Mouse (Mus musculus) Patski (cell line): ENCODE results near the gene Sec22a. TPM values are rescaled to one million over a fixed set of nuclear protein-coding genes. Genes with fewer than 3 reads are reported as not detected.

Source experiments
- ATAC-seq: fragments of 100-300 bp; one replicate; pipeline ENCODE4 v1.8.0; 2021
- CTCF ChIA-PET: fragments of 350-600 bp; sonication (Branson Sonifier 250); formaldehyde crosslinking; loops from one replicate; lab custom pipeline; 2022; ENCODE audit warnings: inconsistent platforms; lab: Charles Lee
- POLR2A ChIA-PET: fragments of 350-600 bp; sonication (Branson Sonifier 250); formaldehyde crosslinking; loops from one replicate; lab custom pipeline; 2022; ENCODE audit warnings: antibody characterized with exemption, inconsistent platforms; lab: Charles Lee
- DNase-seq: peaks from one replicate; pipeline ENCODE4 v3.0.0-alpha.2; 2011; ENCODE audit warnings: low read depth, low spot score
- H3K27me3 ChIP-seq: fragments of 371-371 bp; one replicate; pipeline ENCODE4 v1.5.1; 2021
- CTCF ChIP-seq: fragments of 100-300 bp; IDR thresholded peaks from one replicate; pipeline ENCODE4 v1.5.1; 2021
- in situ Hi-C: fragments of 300-500 bp; cut with MboI; formaldehyde crosslinking; loops from 3 replicates; pipeline ENCODE4 v1.11.1; 2018; ENCODE audit warnings: low pct_unique_long_range_greater_than_20kb, mixed read lengths
- polyA plus RNA-seq: library from polyadenylated mRNA; unstranded; gene quantifications from one replicate; pipeline ENCODE4 v1.2.3, GENCODE M21; 2021

Gene Sec22a
- polyA plus RNA-seq, 1 experiment from 2014 or later, result 28.8 TPM

- DNase-seq, result no peak
- POLR2A ChIA-PET, result no interaction called here
- CTCF ChIA-PET, result no interaction called here
- in situ Hi-C loops, result no loop called here
- ATAC-seq, result no peak
- H3K27me3 ChIP-seq, result no peaks in the 10 kb centered on the region
- no peak for TF ChIP-seq CTCF
Measured at GRCm38 (mm10) chr16:35302441-35303280, 61.1 kb downstream of the Sec22a start.

GRCm38 (mm10) chr16:35300156-35300555, 63.6 kb downstream of the Sec22a start:
- ATAC-seq (no peak), DNase-seq (no peak)

DNA sequence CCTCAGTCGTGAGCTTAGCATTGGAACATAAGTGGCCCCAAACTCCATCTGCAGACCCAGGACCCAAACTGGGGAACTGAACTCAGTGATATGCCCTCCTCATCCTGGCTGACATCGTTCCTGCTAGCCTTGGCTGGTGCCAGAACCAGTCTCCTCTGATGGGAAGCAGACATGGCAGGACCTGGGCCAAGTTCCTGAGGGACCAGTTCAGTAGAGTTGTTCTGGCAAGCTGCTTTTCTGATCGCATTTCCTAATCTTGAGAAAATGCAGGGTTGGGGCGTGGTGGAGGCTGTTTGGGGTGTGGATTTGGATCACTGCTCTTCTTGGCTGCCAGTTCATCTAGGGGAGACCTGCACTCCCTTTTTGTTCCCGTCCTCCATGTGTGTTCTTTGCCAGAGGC, 65.9 kb downstream of the Sec22a start:
- CTCF ChIA-PET, result no interaction called here
- no peak for TF ChIP-seq CTCF
- POLR2A ChIA-PET, result no interaction called here
- DNase-seq, result no peak
- in situ Hi-C loops, result no loop called here
- H3K27me3 ChIP-seq, result peaks cover 14% of the 10 kb centered on the region
- no peak for ATAC-seq

More at GRCm38 (mm10) chr16:35300156-35300555, 63.6 kb downstream of the Sec22a start:
- ChIA-PET CTCF (no interaction called here), POLR2A (no interaction called here)
- H3K27me3 ChIP-seq, result no peaks in the 10 kb centered on the region
- no peak for TF ChIP-seq CTCF
- in situ Hi-C loops, result no loop called here

GRCm38 (mm10) chr16:35287244-35287643, 76.5 kb downstream of the Sec22a start:
- no peak for TF ChIP-seq CTCF
- DNase-seq (no peak), ATAC-seq (no peak)
- peaks cover 68% of the 10 kb centered on the region for H3K27me3 ChIP-seq
- ChIA-PET CTCF (no interaction called here), POLR2A (no interaction called here)
- in situ Hi-C loops, result no loop called here

- DNase-seq, result no peak
- no peak for TF ChIP-seq CTCF
- POLR2A ChIA-PET, result no interaction called here
- ATAC-seq, result no peak
- CTCF ChIA-PET, result no interaction called here
- H3K27me3 ChIP-seq, result peaks cover 70% of the 10 kb centered on the region
- in situ Hi-C loops, result no loop called here
Measured at GRCm38 (mm10) chr16:35285821-35286220, 77.9 kb downstream of the Sec22a start.

DNA sequence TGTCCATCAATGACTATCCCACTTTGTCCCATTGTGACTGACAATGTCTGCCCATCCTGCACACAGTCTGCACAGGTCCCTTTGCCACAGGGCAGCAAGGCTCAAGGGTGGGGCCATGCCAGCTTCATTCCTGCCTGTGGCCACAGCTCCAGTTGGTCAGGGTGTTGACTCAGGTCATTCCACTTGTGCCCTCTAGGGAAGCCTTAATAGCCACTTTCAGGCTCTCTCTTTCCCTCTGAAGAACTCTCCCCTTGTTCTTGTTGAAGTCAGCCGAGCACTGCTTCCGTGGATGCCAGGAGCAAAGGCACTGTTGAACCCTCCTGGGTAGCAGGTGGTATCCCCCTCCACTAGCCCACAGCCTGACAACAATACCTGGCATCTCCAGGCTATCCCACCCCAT, 81.3 kb downstream of the Sec22a start:
- POLR2A ChIA-PET, result no interaction called here
- in situ Hi-C loops, result no loop called here
- peaks cover 62% of the 10 kb centered on the region for H3K27me3 ChIP-seq
- no peak for TF ChIP-seq CTCF
- no peak for ATAC-seq
- DNase-seq, result no peak
- CTCF ChIA-PET, result no interaction called here

DNA sequence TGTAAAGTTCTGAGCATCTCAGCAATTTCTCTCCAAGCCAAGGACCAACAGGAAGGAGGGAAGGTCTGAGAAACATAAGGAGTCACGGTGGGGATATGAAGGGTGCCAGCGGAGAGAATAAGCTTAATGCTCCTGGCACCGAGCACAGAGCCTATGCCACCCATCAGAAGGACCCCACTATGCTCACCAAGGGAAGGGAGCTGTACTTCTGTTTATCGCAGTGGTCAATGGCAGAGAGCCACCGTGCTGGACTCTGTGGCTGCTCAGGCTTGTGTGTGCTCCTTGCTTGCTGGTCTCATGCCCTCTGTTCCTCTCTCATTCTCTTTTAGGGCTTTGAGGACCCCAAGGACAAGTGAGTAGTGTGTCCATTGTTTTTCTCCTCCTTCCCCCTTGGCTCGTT, 85.6 kb downstream of the Sec22a start:
- in situ Hi-C loops, result no loop called here
- CTCF ChIA-PET, result no interaction called here

DNA sequence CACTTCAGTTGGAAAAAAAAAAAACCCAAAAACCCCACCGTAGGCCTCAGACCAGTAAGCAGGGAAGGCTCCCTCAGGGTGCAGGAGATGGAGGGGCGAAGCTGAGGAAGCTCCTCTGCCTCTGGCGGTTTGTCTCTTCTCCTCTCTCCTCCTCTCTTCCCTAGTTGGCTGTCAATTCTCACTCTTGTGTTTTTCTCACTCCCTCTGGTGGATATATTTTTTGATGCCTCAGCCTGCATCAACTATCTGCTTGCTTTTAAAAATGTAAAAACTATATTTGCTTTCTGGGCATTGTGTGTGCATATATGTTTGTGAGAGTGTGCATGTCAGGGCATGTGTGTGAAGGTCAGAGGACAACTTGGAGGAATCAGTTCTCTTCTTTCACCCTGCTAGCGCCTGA, 91.3 kb downstream of the Sec22a start:
- in situ Hi-C loops, result loop anchor here (5.0 kb wide), 1 partner anchor 160 kb away; no protein-coding TSS in a partner anchor
- POLR2A ChIA-PET, result no interaction called here
- ATAC-seq (no peak), DNase-seq (no peak)
- no peak for TF ChIP-seq CTCF
- H3K27me3 ChIP-seq, result peaks cover 59% of the 10 kb centered on the region
- CTCF ChIA-PET, result no interaction called here

More for the DNA sequence above, 85.6 kb downstream of the Sec22a start:
- POLR2A ChIA-PET, result no interaction called here
- H3K27me3 ChIP-seq, result peaks cover 76% of the 10 kb centered on the region
- DNase-seq, result no peak
- no peak for TF ChIP-seq CTCF
- ATAC-seq, result no peak

DNA sequence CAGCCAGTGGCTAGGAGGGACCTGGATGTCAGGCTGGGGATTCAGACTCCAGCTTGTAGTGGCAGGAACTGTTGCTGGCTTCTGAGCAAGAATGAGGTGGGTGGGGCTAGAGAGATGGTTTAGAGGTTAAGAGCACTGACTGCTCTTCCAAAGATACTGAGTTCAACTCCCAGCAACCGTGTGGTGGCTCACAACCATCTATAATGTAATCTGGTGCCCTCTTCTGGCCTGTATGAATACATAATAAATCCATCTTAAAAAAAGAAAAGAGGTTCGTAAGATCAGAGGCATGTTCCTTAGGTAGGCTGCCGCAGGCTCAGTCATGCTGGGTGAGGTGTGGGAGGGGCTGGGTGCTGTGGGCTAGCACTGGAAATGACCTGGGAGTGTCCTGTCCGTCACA, 92.1 kb downstream of the Sec22a start:
- in situ Hi-C loops, result loop anchor here (5.0 kb wide), 1 partner anchor 159 kb away; no protein-coding TSS in a partner anchor
- DNase-seq, result no peak
- peaks cover 63% of the 10 kb centered on the region for H3K27me3 ChIP-seq
- POLR2A ChIA-PET, result no interaction called here
- CTCF ChIA-PET, result no interaction called here
- ATAC-seq, result no peak
- no peak for TF ChIP-seq CTCF

DNA sequence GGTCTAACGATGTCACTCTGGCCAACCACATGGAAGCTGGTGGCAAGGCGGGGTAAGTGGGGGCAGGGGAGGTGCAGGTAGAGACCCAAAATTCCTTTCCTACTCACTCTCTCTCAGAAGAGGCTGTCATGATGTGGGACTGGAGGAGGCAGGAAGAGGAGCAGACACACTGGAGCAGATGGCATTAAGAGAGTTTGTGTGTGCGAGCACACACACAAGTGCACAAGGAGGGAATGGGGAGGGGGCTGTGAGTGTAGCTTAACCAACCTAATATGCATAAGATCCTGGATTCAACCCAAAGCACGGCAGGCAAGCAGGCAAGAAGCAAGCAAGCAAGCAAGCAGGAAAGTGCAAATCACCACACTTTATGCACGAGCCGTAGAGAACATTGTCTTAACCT, 92.8 kb downstream of the Sec22a start:
- in situ Hi-C loops, result loop anchor here (5.0 kb wide), 1 partner anchor 159 kb away; no protein-coding TSS in a partner anchor
- no peak for ATAC-seq
- H3K27me3 ChIP-seq, result peaks cover 60% of the 10 kb centered on the region
- ChIA-PET CTCF (no interaction called here), POLR2A (no interaction called here)
- TF ChIP-seq CTCF, result no peak
- no peak for DNase-seq

DNA sequence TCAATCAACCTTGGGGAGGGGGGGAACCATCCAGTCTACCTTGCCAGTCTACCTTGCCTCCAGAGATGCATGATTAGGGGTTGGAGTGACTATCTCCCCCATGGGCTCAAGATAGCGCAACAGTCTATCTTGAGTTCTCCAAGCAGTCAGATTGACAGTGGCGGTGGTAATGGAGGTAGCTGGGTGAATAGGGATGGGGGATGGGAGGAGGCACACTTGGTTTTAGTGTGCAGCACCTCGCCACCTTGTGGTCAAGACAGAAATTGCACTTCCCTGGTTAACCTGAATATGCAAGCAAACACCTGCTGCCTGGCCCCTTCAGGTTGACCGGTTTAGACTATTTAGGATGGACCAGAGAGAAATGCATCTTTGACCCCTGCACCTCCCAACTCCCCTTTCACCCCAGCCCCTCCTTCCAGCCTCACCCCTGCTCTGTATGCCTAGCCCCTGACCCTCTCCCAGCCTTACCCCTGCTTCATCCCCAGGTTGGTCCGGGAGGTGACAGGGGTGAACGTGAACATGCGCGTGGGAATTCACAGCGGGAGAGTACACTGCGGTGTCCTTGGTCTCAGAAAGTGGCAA, 93.3 kb downstream of the Sec22a start:
- DNase-seq (peak; percentile 17), ATAC-seq (no peak)
- TF ChIP-seq CTCF, result peak; percentile 89
- H3K27me3 ChIP-seq, result peaks cover 57% of the 10 kb centered on the region
- in situ Hi-C loops, result loop anchor here (5.0 kb wide), 1 partner anchor 158 kb away; no protein-coding TSS in a partner anchor
- ChIA-PET POLR2A (no interaction called here), CTCF (interaction anchor here (1.8 kb wide), 1 partner anchor 166 kb away, joined by 3 read pairs; no protein-coding TSS in a partner anchor)

Other genes starting within 250 kb of the Sec22a start
- gene Adcy5, start 209.0 kb downstream of the Sec22a start, polyA plus RNA-seq, result 0.05 TPM
- 22.2 TPM for gene Pdia5, start 127.0 kb upstream of the Sec22a start, polyA plus RNA-seq
- gene Sema5b, start 177.2 kb upstream of the Sec22a start, polyA plus RNA-seq, result 22.4 TPM